Mouse (Mus musculus): ENCODE measurements around the gene Sit1.
A peak's percentile ranks its signal among the peaks of the same experiment; 100 is the strongest.

Sit1 gene

GRCm38 (mm10) chr4:43465935-43466334, 17.6 kb downstream of the Sit1 start:
- DNase-seq, result no peak

GRCm38 (mm10) chr4:43463102-43463501, 20.4 kb downstream of the Sit1 start:
- no peak for DNase-seq

GRCm38 (mm10) chr4:43457124-43457523, 26.4 kb downstream of the Sit1 start:
- no peak for DNase-seq

GRCm38 (mm10) chr4:43456470-43456869, 27.1 kb downstream of the Sit1 start:
- DNase-seq, result no peak

- no peak for DNase-seq
Measured at GRCm38 (mm10) chr4:43454041-43454836, 29.3 kb downstream of the Sit1 start, which contains the start of gene Cd72. Cd72 (minus strand) TSS chr4:43454628.

- no peak for DNase-seq
Measured at GRCm38 (mm10) chr4:43453413-43453812, 30.1 kb downstream of the Sit1 start.

- peak; percentile 50 for DNase-seq
Measured at GRCm38 (mm10) chr4:43452315-43452714, 31.2 kb downstream of the Sit1 start.

- DNase-seq, result no peak
Measured at GRCm38 (mm10) chr4:43448554-43448953, 35.0 kb downstream of the Sit1 start.

- no peak for DNase-seq
Measured at GRCm38 (mm10) chr4:43447251-43447650, 36.3 kb downstream of the Sit1 start.

- DNase-seq, result peak; percentile 50
Measured at GRCm38 (mm10) chr4:43443511-43443910, 40.0 kb downstream of the Sit1 start.

GRCm38 (mm10) chr4:43442456-43443361, 40.8 kb downstream of the Sit1 start:
- peak; percentile 79 for DNase-seq

GRCm38 (mm10) chr4:43442044-43442443, 41.5 kb downstream of the Sit1 start:
- peak; percentile 100 for DNase-seq

- DNase-seq, result no peak
Measured at GRCm38 (mm10) chr4:43441639-43442038, 41.9 kb downstream of the Sit1 start, which contains the start of gene Tesk1. Tesk1 (plus strand) TSS chr4:43441939.

- no peak for DNase-seq
Measured at GRCm38 (mm10) chr4:43432832-43433231, 50.7 kb downstream of the Sit1 start.

All from lung, postnatal 10 days (tissue).